Mouse (Mus musculus) lung, postnatal 10 days (tissue): Measurements from ENCODE around the gene Blvra.

Experiments used
- DNase-seq: peaks from one replicate; pipeline ENCODE4 v3.0.0; 2021

Blvra gene

DNA sequence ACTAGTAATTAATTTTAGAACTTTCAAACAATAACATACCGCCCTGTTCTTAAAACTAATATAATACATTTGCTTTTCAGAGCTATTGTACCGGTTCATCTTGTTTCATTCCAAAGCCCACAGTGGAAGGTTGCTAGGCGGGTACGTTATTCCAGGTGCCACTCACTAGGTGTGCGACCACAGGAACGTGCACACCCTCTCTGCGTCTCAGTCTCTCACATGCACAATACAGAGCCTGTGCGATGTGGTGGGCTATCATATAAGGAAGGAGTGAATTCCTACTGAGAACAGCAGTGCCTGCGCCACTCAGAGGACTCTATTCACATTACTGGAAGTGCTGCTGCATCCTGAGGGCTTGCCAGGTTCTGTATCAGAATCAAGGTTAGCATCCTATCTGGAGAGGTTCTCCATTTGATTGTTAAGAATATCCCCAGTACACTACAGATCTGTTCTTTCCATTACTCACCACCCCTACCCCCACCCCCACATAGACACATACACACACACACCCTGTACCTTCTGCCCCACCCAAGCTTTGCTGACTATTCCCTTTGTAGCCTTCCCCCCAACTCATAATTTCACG is 67.5 kb downstream of the Blvra start:
- DNase-seq: no peak

DNA sequence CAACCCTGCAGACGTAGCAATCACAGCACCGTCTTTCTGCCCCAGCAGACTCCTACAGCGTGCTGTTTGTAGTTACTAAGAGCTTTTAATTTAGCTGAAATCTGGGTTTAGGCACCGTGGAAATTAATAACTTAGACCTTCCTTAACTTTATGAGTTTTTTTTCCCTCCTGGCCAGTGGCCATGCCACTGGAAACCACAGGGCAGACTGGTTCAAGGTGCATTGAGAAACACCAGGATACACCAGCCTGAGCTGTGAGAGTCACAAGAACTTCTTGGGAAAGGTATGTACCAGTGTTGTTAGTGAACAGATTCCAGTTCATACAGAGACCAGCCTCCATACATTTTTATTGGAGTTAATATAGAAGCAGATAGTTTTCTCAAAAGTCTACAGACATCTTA is 68.0 kb downstream of the Blvra start:
- no peak for DNase-seq

GRCm38 (mm10) chr2:127139094-127139493 is 68.6 kb downstream of the Blvra start:
- DNase-seq: peak; percentile 14

DNA sequence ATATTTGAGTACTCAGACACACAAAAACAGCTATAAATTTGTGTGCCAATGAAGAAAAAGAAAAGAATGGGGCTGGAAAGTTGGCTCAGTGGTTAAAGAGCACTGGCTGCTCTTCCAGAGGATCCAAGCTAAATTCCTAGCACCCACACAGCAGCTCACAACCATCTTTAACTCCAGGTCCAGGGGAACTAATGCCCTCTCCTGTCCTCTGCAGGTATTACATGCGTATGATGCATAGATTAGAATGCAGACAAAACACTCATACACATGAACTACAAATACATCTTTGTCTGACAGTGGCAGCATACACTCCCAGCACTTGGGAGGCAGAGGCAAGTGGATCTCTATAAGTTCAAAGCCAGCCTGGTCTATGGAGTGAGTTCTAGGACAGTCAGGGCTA is 69.1 kb downstream of the Blvra start:
- no peak for DNase-seq

GRCm38 (mm10) chr2:127140011-127140410 is 69.5 kb downstream of the Blvra start:
- DNase-seq: no peak

GRCm38 (mm10) chr2:127142031-127142430 is 71.6 kb downstream of the Blvra start:
- no peak for DNase-seq

DNA sequence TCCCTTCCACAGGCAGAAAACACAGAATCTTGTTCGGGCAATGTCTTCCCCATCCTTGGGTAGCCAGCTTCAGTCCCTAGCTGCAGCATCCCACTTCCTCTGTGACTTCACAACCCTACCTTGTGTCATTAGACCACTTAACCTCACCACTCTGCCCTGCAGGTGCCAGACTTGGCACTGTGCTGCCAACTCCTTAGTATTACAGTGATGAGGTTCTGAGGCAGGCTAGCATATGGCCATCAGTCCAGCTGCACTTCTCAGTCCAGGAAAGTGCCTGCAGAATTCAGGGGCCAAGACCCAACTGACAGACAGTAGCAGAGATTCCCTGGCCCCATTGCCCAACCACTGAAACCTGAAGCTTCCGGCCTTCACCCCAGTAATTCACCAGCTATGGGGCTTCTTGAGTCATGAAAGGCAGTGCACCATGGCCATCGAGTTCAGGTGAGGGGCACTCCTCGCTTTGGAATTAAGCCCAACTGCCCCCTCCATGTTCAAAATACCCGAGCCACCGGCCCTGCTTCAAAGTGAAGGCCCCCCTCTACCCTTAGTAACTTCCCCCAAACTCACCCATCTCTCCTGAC is 72.2 kb downstream of the Blvra start:
- DNase-seq: no peak

- peak; percentile 92 for DNase-seq
Measured at GRCm38 (mm10) chr2:127143158-127144063, 72.9 kb downstream of the Blvra start, which contains the start of gene Itpripl1. Itpripl1 (minus strand) TSS chr2:127143442.

- no peak for DNase-seq
Measured at GRCm38 (mm10) chr2:127145699-127146098, 75.2 kb downstream of the Blvra start.
